Mouse (Mus musculus) midbrain, postnatal 0 days (tissue): Measurements from ENCODE around the gene Zcchc4. TPM values are rescaled to one million over a fixed set of nuclear protein-coding genes. Genes with fewer than 3 reads are reported as not detected.

Source experiments
- ATAC-seq: fragments of 200-750 bp; cut with Nextera tagmentation; 2 replicates; pipeline ENCODE4 v1.8.0; 2017; ENCODE audit warnings: moderate number of reproducible peaks, mild to moderate bottlenecking, moderate TSS enrichment, moderate library complexity; ENCODE audit not compliant: low FRiP score
- DNase-seq: peaks from one replicate; pipeline ENCODE4 v3.0.0-alpha.2; 2015; ENCODE audit warnings: low spot score
- H3K27ac ChIP-seq: fragments of 300-500 bp; sonication (generic); 2 replicates; pipeline ENCODE4 v1.5.1; 2014; ENCODE audit warnings: low read depth, mild to moderate bottlenecking, low read length, mixed read lengths
- H3K27me3 ChIP-seq: fragments of 300-500 bp; sonication (generic); 2 replicates; pipeline ENCODE4 v1.6.1; 2014; ENCODE audit warnings: low read length, control low read depth, mixed read lengths; ENCODE audit not compliant: insufficient read depth
- H3K36me3 ChIP-seq: fragments of 300-500 bp; sonication (generic); 2 replicates; pipeline ENCODE4 v1.6.1; 2014; ENCODE audit warnings: low read length, control low read depth, mixed read lengths; ENCODE audit not compliant: insufficient read depth
- H3K4me1 ChIP-seq: fragments of 300-500 bp; sonication (generic); 2 replicates; pipeline ENCODE4 v1.6.1; 2014; ENCODE audit warnings: mild to moderate bottlenecking, control low read depth, antibody characterized with exemption, low read length, mixed read lengths; ENCODE audit not compliant: insufficient read depth
- H3K4me2 ChIP-seq: fragments of 300-500 bp; sonication (generic); 2 replicates; pipeline ENCODE4 v1.6.1; 2014; ENCODE audit warnings: low read depth, mild to moderate bottlenecking, low read length, mixed read lengths; ENCODE audit not compliant: poor library complexity, severe bottlenecking
- H3K4me3 ChIP-seq: fragments of 300-500 bp; sonication (generic); 2 replicates; pipeline ENCODE4 v1.5.1; 2014; ENCODE audit warnings: low read depth, mild to moderate bottlenecking, low read length, moderate library complexity
- H3K9ac ChIP-seq: fragments of 300-500 bp; sonication (generic); replicated peaks from 2 replicates; pipeline ENCODE4 v1.6.1; 2014; ENCODE audit warnings: mild to moderate bottlenecking, low read length, moderate library complexity, mixed read lengths; ENCODE audit not compliant: poor library complexity, severe bottlenecking
- H3K9me3 ChIP-seq: fragments of 300-500 bp; sonication (generic); 2 replicates; pipeline ENCODE4 v1.6.1; 2016; ENCODE audit warnings: low read length, control low read depth
- CTCF ChIP-seq: IDR thresholded peaks from 2 replicates; pipeline ENCODE4 v1.5.1; 2016; ENCODE audit warnings: antibody characterized with exemption, mild to moderate bottlenecking
- WGBS: fragments of 180-500 bp; shearing (Covaris S2); extraction: QIAGEN DNeasy Blood & Tissue Kit; methylation state at CpG from one replicate; pipeline ENCODE4 v1.1.7; 2014; 5-methylcytosine and 5-hydroxymethylcytosine counted together
- polyA plus RNA-seq: library from polyadenylated mRNA; unstranded; fragments of >200 nt; fragmentation: Nextera tagmentation; extraction: Ambion mirVana; gene quantifications from 2 replicates; pipeline ENCODE4 v1.2.1, GENCODE M21; 2015
- total RNA-seq: library from RNA; depleted of rRNA; stranded (reverse); fragments of >200 nt; gene quantifications from 2 replicates; pipeline ENCODE4 v1.2.3, GENCODE M21; 2014

The Zcchc4 gene
- total and polyA plus RNA-seq, 2 experiments from 2014 or later, result 7.3 to 10.7 TPM

DNA sequence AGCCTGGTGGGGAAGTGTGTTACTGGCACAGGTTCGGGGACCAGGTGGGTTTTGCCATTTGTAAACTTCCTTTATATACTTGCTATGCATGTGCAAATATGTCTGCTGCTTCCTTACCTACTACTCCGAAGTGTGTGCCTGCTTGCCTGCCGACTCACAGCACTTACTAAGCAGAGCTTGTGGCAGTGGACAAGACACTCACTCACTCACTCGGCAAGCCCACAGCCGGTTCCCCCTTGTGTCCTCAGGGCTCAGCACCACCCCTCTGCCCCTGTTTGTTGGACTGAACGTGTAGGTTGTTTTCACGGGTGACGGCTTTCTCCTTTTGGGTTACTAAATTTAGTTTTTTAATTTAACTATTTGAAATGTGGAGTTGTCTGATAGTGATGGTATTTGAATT is 31.1 kb downstream of the Zcchc4 start:
- no peak overlapping the region for H3K4me3 ChIP-seq
- no peak overlapping the region for H3K27ac ChIP-seq
- peaks cover 2% of the 10 kb centered on the region; the same call in 1 of the 2 replicates for H3K36me3 ChIP-seq
- no peaks in the 10 kb centered on the region for H3K9me3 ChIP-seq
- no peak overlapping the region for H3K4me2 ChIP-seq
- no peak overlapping the region for H3K9ac ChIP-seq
- TF ChIP-seq CTCF, result no peak
- WGBS, result 84% methylated on average over 8 of the region's 8 CpGs
- H3K27me3 ChIP-seq, result no peaks in the 10 kb centered on the region
- no peak for DNase-seq
- ATAC-seq, result no peak
- H3K4me1 ChIP-seq, result no peaks in the 10 kb centered on the region

DNA sequence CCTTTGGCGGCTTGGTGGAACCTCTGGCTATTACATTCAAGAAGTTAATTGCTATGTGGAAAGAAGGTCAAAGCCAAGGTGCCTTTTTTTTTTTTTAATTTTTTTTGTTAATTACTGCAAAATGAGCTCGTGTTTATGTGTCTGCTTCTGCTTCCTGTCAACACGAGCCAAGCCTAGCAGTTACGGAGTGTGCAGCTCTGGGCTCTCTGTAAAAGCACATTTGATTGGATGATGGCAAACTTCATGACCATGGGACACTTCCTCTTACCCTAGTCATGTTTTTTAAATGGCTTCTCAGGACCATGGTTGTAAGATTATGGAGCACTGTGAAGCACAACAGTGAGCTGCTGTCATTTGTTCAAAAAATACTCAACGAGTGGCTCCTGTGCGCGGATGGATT is 31.8 kb downstream of the Zcchc4 start:
- Histone ChIP-seq H3K9me3 (no peaks in the 10 kb centered on the region), H3K9ac (no peak overlapping the region), H3K4me1 (no peaks in the 10 kb centered on the region), H3K27ac (no peak overlapping the region), H3K4me3 (no peak overlapping the region), H3K27me3 (no peaks in the 10 kb centered on the region), H3K36me3 (peaks cover 2% of the 10 kb centered on the region; the same call in 1 of the 2 replicates), H3K4me2 (no peak overlapping the region)
- DNase-seq (no peak), ATAC-seq (no peak)
- TF ChIP-seq CTCF, result no peak
- 93% methylated on average over 7 of the region's 7 CpGs for WGBS

DNA sequence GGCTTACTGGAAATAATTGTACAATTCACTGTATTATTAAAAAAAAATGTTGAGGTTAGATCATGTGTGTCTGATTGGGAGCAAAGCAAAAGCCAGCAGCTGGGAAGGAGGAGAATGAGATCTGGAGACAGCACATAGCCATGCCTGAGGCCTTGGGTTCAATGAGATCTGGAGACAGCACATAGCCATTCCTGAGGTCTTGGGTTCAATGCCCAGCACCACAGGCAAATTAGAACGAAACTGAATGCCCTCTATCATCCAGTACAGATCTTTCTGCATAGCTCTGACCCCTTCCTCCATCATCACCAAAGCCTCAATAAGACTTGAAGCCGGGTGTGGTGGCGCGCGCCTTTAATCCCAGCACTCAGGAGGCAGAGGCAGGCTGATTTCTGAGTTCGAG is 35.2 kb downstream of the Zcchc4 start:
- Histone ChIP-seq H3K27me3 (no peaks in the 10 kb centered on the region), H3K4me1 (no peaks in the 10 kb centered on the region), H3K4me3 (no peak overlapping the region), H3K36me3 (peaks cover 3% of the 10 kb centered on the region; the same call in 1 of the 2 replicates), H3K9me3 (no peaks in the 10 kb centered on the region), H3K27ac (no peak overlapping the region), H3K4me2 (no peak overlapping the region), H3K9ac (no peak overlapping the region)
- ATAC-seq (no peak), DNase-seq (no peak)
- no peak for TF ChIP-seq CTCF
- WGBS, result 98% methylated on average over 6 of the region's 6 CpGs

DNA sequence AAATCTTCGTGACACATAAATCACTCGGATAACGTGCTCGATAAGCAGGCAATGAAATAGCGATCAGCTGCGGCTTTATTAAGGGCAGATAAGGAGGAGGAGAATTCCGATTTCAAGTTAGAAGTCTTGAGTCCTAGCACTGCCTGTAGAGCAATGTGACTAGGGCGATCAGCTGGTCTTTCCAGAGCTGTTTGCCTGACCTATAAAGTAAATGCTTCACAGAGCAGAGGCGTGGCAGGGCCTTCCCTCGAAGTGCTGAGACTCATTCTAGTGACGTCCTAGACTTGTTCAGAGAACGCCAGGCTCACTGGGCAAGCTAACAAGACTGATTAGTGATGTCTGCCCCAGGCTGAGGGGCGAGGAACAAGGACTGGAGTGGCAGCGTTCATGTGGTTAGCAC is 35.8 kb downstream of the Zcchc4 start:
- no peaks in the 10 kb centered on the region for H3K9me3 ChIP-seq
- H3K27me3 ChIP-seq, result no peaks in the 10 kb centered on the region
- ATAC-seq (no peak), DNase-seq (no peak)
- no peak overlapping the region for H3K4me3 ChIP-seq
- no peaks in the 10 kb centered on the region for H3K4me1 ChIP-seq
- H3K4me2 ChIP-seq, result no peak overlapping the region
- no peak for TF ChIP-seq CTCF
- WGBS, result 94% methylated on average over 14 of the region's 14 CpGs
- no peak overlapping the region for H3K9ac ChIP-seq
- peaks cover 6% of the 10 kb centered on the region; the same call in 1 of the 2 replicates for H3K36me3 ChIP-seq
- H3K27ac ChIP-seq, result no peak overlapping the region

DNA sequence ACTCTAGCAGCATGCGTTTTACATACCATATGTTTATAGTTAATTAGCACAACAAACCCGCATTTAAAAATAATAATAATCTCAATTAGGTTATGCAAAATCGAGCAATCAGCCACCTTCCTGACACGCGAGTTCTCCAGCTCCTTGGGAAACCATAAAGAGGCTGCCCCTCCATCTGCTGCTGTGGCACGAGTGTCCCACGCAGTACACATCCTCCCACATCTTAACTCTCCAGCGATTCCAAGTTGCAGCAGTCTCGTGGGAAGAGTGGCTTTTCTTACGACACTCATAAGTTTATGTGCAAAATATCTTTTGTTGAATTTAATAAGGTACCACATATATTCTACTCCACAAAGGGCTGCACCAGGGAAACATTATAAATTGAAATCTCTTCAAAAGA is 37.2 kb downstream of the Zcchc4 start:
- H3K4me1 ChIP-seq, result no peaks in the 10 kb centered on the region
- 92% methylated on average over 10 of the region's 10 CpGs for WGBS
- no peak for TF ChIP-seq CTCF
- no peak overlapping the region for H3K4me2 ChIP-seq
- DNase-seq (no peak), ATAC-seq (no peak)
- H3K36me3 ChIP-seq, result peaks cover 6% of the 10 kb centered on the region; the same call in 1 of the 2 replicates
- H3K27ac ChIP-seq, result no peak overlapping the region
- no peak overlapping the region for H3K4me3 ChIP-seq
- no peaks in the 10 kb centered on the region for H3K9me3 ChIP-seq
- H3K27me3 ChIP-seq, result no peaks in the 10 kb centered on the region
- H3K9ac ChIP-seq, result no peak overlapping the region

DNA sequence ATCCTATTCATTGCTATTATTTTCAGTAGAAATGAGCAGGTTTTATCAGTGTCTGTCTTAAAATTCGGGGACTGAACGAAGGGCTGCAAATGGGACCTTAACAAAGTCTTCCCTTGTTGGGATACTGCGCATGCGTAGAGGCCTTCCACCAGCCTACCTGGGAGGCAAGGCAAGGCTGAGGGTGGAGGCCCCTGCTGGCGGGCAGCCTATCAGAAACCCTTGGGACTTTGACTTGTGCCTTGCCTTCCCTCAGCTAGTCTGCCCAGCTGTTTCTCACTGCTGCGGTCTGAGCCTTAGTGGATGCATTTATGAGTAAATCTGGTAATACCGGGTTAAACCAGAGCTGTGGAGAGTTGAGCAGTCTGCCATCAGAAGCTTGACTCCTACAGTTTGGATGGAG is 38.1 kb downstream of the Zcchc4 start:
- no peaks in the 10 kb centered on the region for H3K27me3 ChIP-seq
- no peak overlapping the region for H3K9ac ChIP-seq
- H3K27ac ChIP-seq, result no peak overlapping the region
- TF ChIP-seq CTCF, result no peak
- no peak overlapping the region for H3K4me3 ChIP-seq
- no peak for DNase-seq
- no peaks in the 10 kb centered on the region for H3K9me3 ChIP-seq
- no peak overlapping the region for H3K4me2 ChIP-seq
- H3K36me3 ChIP-seq, result peaks cover 6% of the 10 kb centered on the region; the same call in 1 of the 2 replicates
- WGBS, result 92% methylated on average over 7 of the region's 7 CpGs
- ATAC-seq, result no peak
- no peaks in the 10 kb centered on the region for H3K4me1 ChIP-seq
